Mouse (Mus musculus): ENCODE measurements around the gene Ddx1. TPM values are rescaled to one million over a fixed set of nuclear protein-coding genes. Genes with fewer than 3 reads are reported as not detected.

Gene Ddx1
- polyA plus RNA-seq, 1 experiment from 2014 or later, result 47.3 TPM

- peak overlapping the region; percentile 21; the same call in 1 of the 2 replicates for H3K27ac ChIP-seq (ENCODE audit: low read depth, low read length)
- peak overlapping the region; percentile 81 for H3K4me2 ChIP-seq (replicated peaks; ENCODE audit: low read depth)
- no peak for ATAC-seq
- no peaks in the 10 kb centered on the region for H3K9me3 ChIP-seq (ENCODE audit: control insufficient read depth)
- WGBS, result 37% methylated on average over 3 of the region's 3 CpGs
- no peak for TF ChIP-seq CTCF (IDR thresholded peaks at IDR 0.05; ENCODE audit: low read depth)
- H3K36me3 ChIP-seq (ENCODE audit: control insufficient read depth, insufficient read depth), result no peaks in the 10 kb centered on the region
- H3K9ac ChIP-seq (ENCODE audit: low read depth, low read length), result peak overlapping the region; percentile 74; the same call in 1 of the 2 replicates
- no peaks in the 10 kb centered on the region for H3K27me3 ChIP-seq (replicated peaks; ENCODE audit: control insufficient read depth, insufficient read depth, low read length)
- H3K4me1 ChIP-seq (replicated peaks; ENCODE audit: control insufficient read depth, insufficient read depth, low read length), result 0 out of 2 replicates have a peak, but pooled peaks cover 7% of the 10 kb centered on the region
- peak overlapping the region; percentile 87 for H3K4me3 ChIP-seq (ENCODE audit: low read depth, low read length)
Measured at GRCm38 (mm10) chr12:13268412-13268811, 19.4 kb upstream of the Ddx1 start.

GRCm38 (mm10) chr12:13255701-13256100 is 6.7 kb upstream of the Ddx1 start:
- no peak for TF ChIP-seq CTCF (IDR thresholded peaks at IDR 0.05; ENCODE audit: low read depth)
- H3K36me3 ChIP-seq (ENCODE audit: control insufficient read depth, insufficient read depth), result no peaks in the 10 kb centered on the region
- no peak overlapping the region for H3K27ac ChIP-seq (ENCODE audit: low read depth, low read length)
- no peak for ATAC-seq
- no peaks in the 10 kb centered on the region for H3K4me1 ChIP-seq (replicated peaks; ENCODE audit: control insufficient read depth, insufficient read depth, low read length)
- no peak overlapping the region for H3K4me3 ChIP-seq (ENCODE audit: low read depth, low read length)
- no peaks in the 10 kb centered on the region for H3K9me3 ChIP-seq (ENCODE audit: control insufficient read depth)
- no peak overlapping the region for H3K9ac ChIP-seq (ENCODE audit: low read depth, low read length)
- no peaks in the 10 kb centered on the region for H3K27me3 ChIP-seq (replicated peaks; ENCODE audit: control insufficient read depth, insufficient read depth, low read length)
- no peak overlapping the region for H3K4me2 ChIP-seq (replicated peaks; ENCODE audit: low read depth)
- 54% methylated on average over 2 of the region's 2 CpGs for WGBS

DNA sequence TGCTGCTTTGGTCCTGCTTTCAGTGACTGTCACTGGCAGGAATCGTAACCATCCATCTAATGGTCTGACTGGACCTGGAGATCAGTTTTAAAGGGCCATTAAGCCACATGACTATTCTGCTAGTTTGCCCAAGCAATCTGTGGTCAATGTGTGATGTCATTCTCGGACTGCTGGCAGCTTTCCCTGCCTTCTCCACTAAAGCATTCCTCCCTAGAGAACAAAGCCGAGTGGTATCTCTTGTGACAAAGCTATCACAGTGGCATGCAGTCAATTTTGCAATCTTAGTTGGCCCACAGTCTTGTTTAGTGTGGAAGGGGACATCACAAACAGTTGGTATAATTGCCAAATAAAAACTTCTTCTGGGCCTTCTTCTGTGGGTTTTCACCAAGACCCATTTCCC is 6.1 kb upstream of the Ddx1 start:
- Histone ChIP-seq H3K4me2 (replicated peaks; ENCODE audit: low read depth) (no peak overlapping the region), H3K4me3 (ENCODE audit: low read depth, low read length) (no peak overlapping the region), H3K9me3 (ENCODE audit: control insufficient read depth) (no peaks in the 10 kb centered on the region), H3K9ac (ENCODE audit: low read depth, low read length) (no peak overlapping the region), H3K36me3 (ENCODE audit: control insufficient read depth, insufficient read depth) (no peaks in the 10 kb centered on the region), H3K27ac (ENCODE audit: low read depth, low read length) (no peak overlapping the region), H3K27me3 (replicated peaks; ENCODE audit: control insufficient read depth, insufficient read depth, low read length) (no peaks in the 10 kb centered on the region), H3K4me1 (replicated peaks; ENCODE audit: control insufficient read depth, insufficient read depth, low read length) (no peaks in the 10 kb centered on the region)
- no peak for TF ChIP-seq CTCF (IDR thresholded peaks at IDR 0.05; ENCODE audit: low read depth)
- 31% methylated on average over 3 of the region's 3 CpGs for WGBS
- no peak for ATAC-seq

GRCm38 (mm10) chr12:13249573-13249919 is 533 bp upstream of the Ddx1 start:
- peak overlapping the region; percentile 66 for H3K4me2 ChIP-seq (replicated peaks; ENCODE audit: low read depth)
- no peaks in the 10 kb centered on the region for H3K4me1 ChIP-seq (replicated peaks; ENCODE audit: control insufficient read depth, insufficient read depth, low read length)
- peak overlapping the region; percentile 81 for H3K9ac ChIP-seq (ENCODE audit: low read depth, low read length)
- ATAC-seq, result 0 out of 2 replicates have a peak, but pooled peaks have one; percentile 10
- 0 out of 2 replicates have a peak, but pooled peaks cover under 1% of the 10 kb centered on the region for H3K36me3 ChIP-seq (ENCODE audit: control insufficient read depth, insufficient read depth)
- WGBS, result 82% methylated on average over 3 of the region's 3 CpGs
- no peaks in the 10 kb centered on the region for H3K9me3 ChIP-seq (ENCODE audit: control insufficient read depth)
- peak overlapping the region; percentile 76 for H3K4me3 ChIP-seq (ENCODE audit: low read depth, low read length)
- no peaks in the 10 kb centered on the region for H3K27me3 ChIP-seq (replicated peaks; ENCODE audit: control insufficient read depth, insufficient read depth, low read length)
- no peak for TF ChIP-seq CTCF (IDR thresholded peaks at IDR 0.05; ENCODE audit: low read depth)
- H3K27ac ChIP-seq (ENCODE audit: low read depth, low read length), result no peak overlapping the region; the same call in 1 of the 2 replicates

GRCm38 (mm10) chr12:13242453-13242852 is 6.6 kb downstream of the Ddx1 start:
- H3K27me3 ChIP-seq (replicated peaks; ENCODE audit: control insufficient read depth, insufficient read depth, low read length), result no peaks in the 10 kb centered on the region
- H3K4me2 ChIP-seq (replicated peaks; ENCODE audit: low read depth), result no peak overlapping the region
- no peaks in the 10 kb centered on the region for H3K4me1 ChIP-seq (replicated peaks; ENCODE audit: control insufficient read depth, insufficient read depth, low read length)
- no peak for ATAC-seq
- no peak overlapping the region for H3K4me3 ChIP-seq (ENCODE audit: low read depth, low read length)
- no peaks in the 10 kb centered on the region for H3K9me3 ChIP-seq (ENCODE audit: control insufficient read depth)
- no peak overlapping the region for H3K9ac ChIP-seq (ENCODE audit: low read depth, low read length)
- no peak overlapping the region for H3K27ac ChIP-seq (ENCODE audit: low read depth, low read length)
- TF ChIP-seq CTCF (IDR thresholded peaks at IDR 0.05; ENCODE audit: low read depth), result no peak
- peaks cover 52% of the 10 kb centered on the region for H3K36me3 ChIP-seq (ENCODE audit: control insufficient read depth, insufficient read depth)

DNA sequence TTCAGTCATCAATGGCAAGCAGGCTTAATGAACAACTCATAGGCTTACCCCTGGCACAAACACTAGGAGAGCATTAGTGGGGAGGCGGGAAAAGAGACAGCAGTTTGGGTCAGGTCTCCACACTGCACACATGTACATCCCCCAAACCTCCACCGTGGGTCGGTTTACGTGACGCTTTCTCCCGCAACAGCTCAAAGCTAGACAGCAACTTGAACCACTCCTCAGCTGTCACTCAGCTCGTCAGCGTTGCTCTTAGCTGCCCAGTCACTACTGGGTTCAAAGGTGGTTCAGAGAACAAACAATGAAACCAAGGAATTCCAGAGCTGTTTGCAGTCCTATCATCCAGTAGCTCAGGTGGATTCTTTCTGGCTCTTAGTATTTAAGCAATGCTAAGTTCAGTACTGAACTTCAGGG is 30.9 kb downstream of the Ddx1 start:
- TF ChIP-seq CTCF (IDR thresholded peaks at IDR 0.05; ENCODE audit: low read depth), result no peak
- H3K4me3 ChIP-seq (ENCODE audit: low read depth, low read length), result no peak overlapping the region
- H3K9ac ChIP-seq (ENCODE audit: low read depth, low read length), result 0 out of 2 replicates have a peak overlapping the region, but pooled peaks have one; percentile 11
- H3K36me3 ChIP-seq (ENCODE audit: control insufficient read depth, insufficient read depth), result peaks cover 22% of the 10 kb centered on the region
- 47% methylated on average over 8 of the region's 8 CpGs for WGBS
- H3K9me3 ChIP-seq (ENCODE audit: control insufficient read depth), result no peaks in the 10 kb centered on the region
- peak overlapping the region; percentile 96 for H3K27ac ChIP-seq (ENCODE audit: low read depth, low read length)
- peaks cover 3% of the 10 kb centered on the region for H3K4me1 ChIP-seq (replicated peaks; ENCODE audit: control insufficient read depth, insufficient read depth, low read length)
- H3K4me2 ChIP-seq (replicated peaks; ENCODE audit: low read depth), result peak overlapping the region; percentile 51
- no peaks in the 10 kb centered on the region for H3K27me3 ChIP-seq (replicated peaks; ENCODE audit: control insufficient read depth, insufficient read depth, low read length)
- peak; percentile 82 for ATAC-seq

DNA sequence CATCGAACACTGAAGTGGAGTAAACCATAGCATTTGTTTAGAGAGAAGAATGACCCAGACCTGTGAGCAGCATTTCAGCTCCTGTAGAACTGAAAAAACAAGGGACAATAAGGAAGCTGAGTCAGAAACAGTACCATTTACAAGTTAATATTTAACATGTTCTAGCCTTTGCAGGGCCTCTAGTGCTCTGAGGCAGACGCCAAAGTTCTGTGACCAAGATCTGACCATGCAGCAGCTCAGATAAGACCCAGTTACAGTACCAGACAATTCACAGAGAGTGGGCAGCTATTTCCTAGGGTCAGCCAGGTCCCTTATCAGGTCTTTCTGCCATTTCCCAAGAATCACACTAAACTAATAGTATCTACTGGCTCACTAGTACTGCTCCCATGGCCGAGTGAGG is 31.4 kb downstream of the Ddx1 start:
- Histone ChIP-seq H3K4me3 (ENCODE audit: low read depth, low read length) (peak overlapping the region; percentile 22), H3K27ac (ENCODE audit: low read depth, low read length) (peak overlapping the region; percentile 96), H3K4me2 (replicated peaks; ENCODE audit: low read depth) (peak overlapping the region; percentile 54), H3K36me3 (ENCODE audit: control insufficient read depth, insufficient read depth) (peaks cover 19% of the 10 kb centered on the region), H3K27me3 (replicated peaks; ENCODE audit: control insufficient read depth, insufficient read depth, low read length) (no peaks in the 10 kb centered on the region), H3K4me1 (replicated peaks; ENCODE audit: control insufficient read depth, insufficient read depth, low read length) (peaks cover 3% of the 10 kb centered on the region), H3K9me3 (ENCODE audit: control insufficient read depth) (no peaks in the 10 kb centered on the region), H3K9ac (ENCODE audit: low read depth, low read length) (0 out of 2 replicates have a peak overlapping the region, but pooled peaks have one; percentile 11)
- 31% methylated on average over 3 of the region's 3 CpGs for WGBS
- TF ChIP-seq CTCF (IDR thresholded peaks at IDR 0.05; ENCODE audit: low read depth), result no peak
- peak; percentile 90 for ATAC-seq
